Mouse (Mus musculus) R1 (cell line): ENCODE measurements around the gene Agbl3.

Experiments
- DNase-seq: peaks from one replicate; pipeline ENCODE4 v3.0.0-alpha.2; 2018; ENCODE audit warnings: low read depth, low spot score

Agbl3 gene

DNA sequence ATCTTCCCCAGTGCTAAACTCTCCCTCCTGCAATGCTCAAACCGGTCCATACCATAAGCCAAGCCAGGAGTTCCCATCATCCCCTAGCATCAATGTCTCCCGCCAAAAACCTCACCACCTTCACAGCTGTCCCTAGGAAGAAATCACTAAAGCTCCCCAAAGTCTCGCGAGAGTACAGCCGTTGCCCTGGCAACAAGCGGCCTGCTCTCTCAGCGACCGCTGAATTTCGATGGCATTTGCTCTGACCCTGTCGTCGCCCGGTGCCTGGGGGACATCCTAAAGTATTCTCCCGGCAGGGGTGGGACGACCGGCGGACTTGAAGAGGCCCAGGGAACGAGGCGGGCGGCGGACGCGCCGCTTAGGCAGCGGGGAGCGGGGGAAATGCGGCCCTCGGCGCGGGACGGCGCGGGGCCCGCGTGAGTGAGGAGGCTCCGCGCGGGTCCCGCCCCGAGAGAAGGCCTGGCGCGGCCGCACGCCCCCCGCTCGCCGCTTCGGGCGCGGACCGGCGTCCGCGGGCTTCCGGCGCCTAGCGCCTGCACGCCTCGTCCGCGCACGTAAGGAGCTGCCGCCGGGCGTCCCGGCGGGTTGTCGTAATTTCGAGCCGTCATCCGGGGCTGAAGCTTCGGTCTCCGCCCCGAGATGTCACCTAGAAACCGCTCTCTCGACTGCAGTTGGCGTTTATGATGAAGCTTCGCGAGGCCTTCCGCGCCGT is at the start of gene Agbl3:
Gene Agbl3 (plus strand): TSS at position 202 of the 712 bp plus-strand sequence.
- DNase-seq: peak; percentile 97

- DNase-seq: no peak
Measured at GRCm38 (mm10) chr6:34731007-34731406, 49.2 kb upstream of the Agbl3 start.

GRCm38 (mm10) chr6:34731529-34731928 is 48.7 kb upstream of the Agbl3 start:
- DNase-seq: no peak

DNA sequence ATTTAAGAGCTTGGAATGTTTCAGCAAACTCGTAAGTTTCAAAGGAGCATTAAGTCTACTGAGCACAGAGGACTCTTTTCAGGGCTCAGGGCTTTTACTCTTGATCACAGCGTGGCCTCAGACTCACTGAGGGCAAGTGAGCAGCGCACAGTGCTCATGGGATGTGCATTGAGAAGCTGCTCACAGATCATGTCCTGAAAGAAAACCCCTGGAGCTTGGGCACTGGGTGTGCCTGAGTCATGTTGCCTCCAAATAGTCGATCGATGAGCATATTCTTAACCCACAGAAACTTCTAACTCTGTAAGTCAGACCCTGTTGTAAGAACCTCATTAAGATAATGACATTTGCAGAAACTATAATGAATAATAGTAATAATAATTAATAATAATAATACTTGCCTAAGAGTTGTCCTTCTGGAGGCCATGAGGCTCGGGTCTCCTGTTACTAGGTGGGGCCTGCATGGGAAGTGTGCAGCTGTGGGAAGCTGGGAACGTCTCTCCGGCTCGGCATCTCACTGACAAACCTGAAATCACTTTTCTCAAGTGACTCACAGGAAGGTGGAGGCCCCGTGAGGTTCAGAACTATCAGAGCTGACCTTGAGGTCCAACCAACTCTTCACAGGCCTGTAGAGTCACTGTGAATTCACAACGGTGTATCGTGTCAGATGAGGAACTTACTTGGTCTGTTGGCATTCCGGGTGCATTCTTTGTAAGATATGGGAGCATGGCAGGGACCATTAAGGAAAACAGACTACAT is 45.1 kb upstream of the Agbl3 start:
- peak; percentile 31 for DNase-seq

GRCm38 (mm10) chr6:34736934-34737333 is 43.3 kb upstream of the Agbl3 start:
- peak; percentile 37 for DNase-seq

- no peak for DNase-seq
Measured at GRCm38 (mm10) chr6:34743946-34744345, 36.3 kb upstream of the Agbl3 start.

GRCm38 (mm10) chr6:34747846-34748245 is 32.4 kb upstream of the Agbl3 start:
- no peak for DNase-seq

DNA sequence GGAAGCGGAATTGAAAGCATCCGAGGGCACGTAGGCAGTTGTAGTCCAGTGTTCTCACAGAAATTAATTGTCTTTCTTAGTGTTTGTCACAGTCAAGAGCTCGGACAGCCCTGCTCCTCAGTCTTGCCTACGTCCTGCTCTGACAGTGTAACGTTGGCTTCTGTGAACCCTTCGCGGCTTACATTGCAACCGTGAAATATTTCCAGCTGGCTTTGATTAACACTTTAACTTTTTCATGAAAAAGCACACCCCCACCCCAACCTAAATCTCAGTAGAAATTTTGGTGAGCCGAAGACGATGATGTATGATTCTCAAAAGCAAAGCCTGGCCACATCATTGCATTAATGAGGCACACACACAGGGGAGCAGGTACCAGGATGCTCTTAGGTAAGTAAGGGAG is 31.7 kb upstream of the Agbl3 start:
- DNase-seq: no peak

GRCm38 (mm10) chr6:34749526-34749925 is 30.7 kb upstream of the Agbl3 start:
- no peak for DNase-seq

- no peak for DNase-seq
Measured at GRCm38 (mm10) chr6:34750487-34751120, 29.6 kb upstream of the Agbl3 start.

GRCm38 (mm10) chr6:34751625-34752024 is 28.6 kb upstream of the Agbl3 start:
- no peak for DNase-seq

GRCm38 (mm10) chr6:34754448-34754847 is 25.8 kb upstream of the Agbl3 start:
- DNase-seq: peak; percentile 83

- DNase-seq: no peak
Measured at GRCm38 (mm10) chr6:34758340-34758739, 21.9 kb upstream of the Agbl3 start.

GRCm38 (mm10) chr6:34760023-34760422 is 20.2 kb upstream of the Agbl3 start:
- peak; percentile 81 for DNase-seq

DNA sequence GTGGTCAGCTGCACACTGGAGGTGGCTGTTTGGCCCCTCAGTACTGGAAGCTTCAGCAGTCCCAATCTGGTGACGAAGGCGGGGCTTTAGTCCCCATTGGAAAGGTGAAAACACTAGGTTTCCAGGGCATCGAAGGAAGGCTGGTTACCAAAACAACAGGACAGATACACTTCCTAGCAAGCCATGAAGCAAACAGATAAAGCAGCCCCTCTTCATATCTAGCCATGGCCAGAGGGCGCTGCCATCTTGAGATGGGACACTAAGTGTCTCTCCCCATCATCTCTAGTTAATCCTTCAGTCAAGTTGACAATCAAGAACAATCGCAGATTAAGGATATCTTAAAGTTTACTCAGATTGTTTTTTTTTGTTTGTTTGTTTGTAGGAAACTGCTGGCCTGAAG is 14.5 kb upstream of the Agbl3 start:
- no peak for DNase-seq

DNA sequence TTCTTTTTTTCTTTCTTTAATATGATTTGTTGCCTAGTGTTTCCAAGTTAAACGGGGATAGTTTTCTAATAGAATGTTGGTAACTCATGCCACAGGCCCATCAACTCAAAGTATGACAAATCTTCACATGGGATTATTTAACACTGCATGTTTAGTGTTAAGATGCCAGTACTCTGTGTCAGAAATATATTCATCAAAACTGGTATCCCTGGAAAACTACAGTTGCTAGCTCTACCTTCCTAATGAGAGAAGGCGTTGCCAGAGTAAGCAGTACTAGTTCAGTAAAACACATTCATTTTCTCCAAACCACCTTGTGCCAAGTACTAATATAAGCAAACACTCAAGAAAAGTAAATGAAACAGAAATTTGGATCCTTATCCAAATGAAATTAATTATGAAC is 10.2 kb upstream of the Agbl3 start:
- DNase-seq: no peak

GRCm38 (mm10) chr6:34770491-34770890 is 9.7 kb upstream of the Agbl3 start:
- DNase-seq: no peak

DNA sequence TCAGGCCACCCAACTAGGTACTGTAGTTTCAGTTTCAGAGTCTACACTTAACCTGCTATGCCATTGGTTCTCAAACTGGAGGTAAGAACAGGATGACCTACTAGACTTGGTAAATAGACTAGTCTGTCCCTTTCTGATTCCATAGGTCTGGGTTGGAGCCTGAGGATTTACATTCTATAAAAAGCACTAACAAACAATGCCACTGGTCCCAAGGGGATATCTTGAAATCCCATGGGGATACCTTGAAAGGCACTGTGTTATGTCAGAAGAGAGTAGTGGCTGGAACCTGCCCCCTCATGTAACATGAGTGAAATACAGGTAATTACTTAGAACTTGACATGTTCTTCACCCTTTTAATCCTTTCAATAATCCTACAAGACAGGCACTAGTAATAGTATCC is 3.8 kb upstream of the Agbl3 start:
- no peak for DNase-seq

- DNase-seq: no peak
Measured at GRCm38 (mm10) chr6:34777094-34777493, 3.1 kb upstream of the Agbl3 start.

DNA sequence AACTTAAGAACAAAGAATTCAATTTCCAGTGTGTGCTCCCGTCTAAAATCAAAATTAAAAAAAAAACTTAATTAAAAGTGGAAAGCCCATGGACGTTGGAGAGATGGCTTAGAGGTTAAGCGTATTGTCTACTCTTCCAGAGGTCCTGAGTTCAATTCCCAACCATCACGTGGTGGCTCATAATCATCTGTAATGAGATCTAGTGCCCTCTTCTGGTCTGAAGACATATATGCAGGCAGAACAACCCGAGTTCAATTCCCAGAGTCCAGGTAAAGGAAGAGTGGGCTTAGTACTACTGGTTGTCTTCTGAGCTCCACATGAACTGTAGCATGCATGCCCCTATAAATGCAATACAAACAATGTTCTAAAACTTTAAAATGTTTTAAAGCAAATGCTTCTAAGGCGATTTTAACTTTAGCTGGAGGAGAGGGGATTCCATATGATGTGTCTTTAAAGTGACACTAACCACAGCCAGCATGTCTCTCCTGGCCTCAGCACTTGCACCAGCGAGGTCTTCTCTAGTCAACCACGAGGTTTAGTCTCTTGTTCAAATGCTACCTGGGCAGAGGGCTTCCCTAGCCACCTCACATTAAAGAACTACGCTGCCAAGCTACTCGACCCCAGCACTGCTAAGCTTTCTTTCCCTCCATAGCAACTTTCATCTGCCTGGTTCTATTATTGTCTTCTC is 2.1 kb upstream of the Agbl3 start:
- peak; percentile 66 for DNase-seq

- DNase-seq: no peak
Measured at GRCm38 (mm10) chr6:34780943-34781289, 684 bp downstream of the Agbl3 start.

DNA sequence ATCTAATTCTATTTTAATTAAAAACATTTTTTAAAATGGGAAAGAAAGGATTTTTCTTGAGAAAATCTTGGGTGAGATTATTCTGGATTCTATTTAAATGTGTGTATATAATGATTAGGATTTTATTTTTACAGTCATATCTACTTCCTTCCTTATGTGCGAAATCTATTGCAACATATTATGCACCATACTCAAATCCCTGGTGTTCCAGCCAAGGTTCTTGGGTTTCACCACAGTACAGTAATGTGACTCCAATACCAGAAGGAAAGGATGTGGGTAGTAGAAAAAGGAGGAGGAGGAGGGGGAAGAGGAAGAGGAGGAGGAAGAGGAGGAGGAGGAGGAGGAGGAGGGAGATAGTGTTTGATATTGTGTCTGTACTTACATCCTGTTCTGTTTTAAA is 2.3 kb downstream of the Agbl3 start:
- DNase-seq: no peak
